Mouse (Mus musculus): ENCODE measurements around the gene Hist1h2ae. TPM values are rescaled to one million over a fixed set of nuclear protein-coding genes. Genes with fewer than 3 reads are reported as not detected.
"Not testable (repeated sequence)": the region's sequence is repeated elsewhere in the genome, so short reads cannot be mapped to it uniquely, and the experiment has no call there.

Gene Hist1h2ae
- total RNA-seq, 2 experiments from 2014 or later, result 6.6 to 7.7 TPM

- peak overlapping the region; percentile 61 for H3K4me3 ChIP-seq
- DNase-seq (ENCODE audit: low spot score in 2 of 2), result no peak
- H3K27ac ChIP-seq, result no peak overlapping the region
- TF ChIP-seq CTCF (conservative IDR thresholded peaks at IDR 0.05), result no peak
Observed at GRCm38 (mm10) chr13:23576906-23577639, 6.1 kb upstream of the Hist1h2ae start.

DNA sequence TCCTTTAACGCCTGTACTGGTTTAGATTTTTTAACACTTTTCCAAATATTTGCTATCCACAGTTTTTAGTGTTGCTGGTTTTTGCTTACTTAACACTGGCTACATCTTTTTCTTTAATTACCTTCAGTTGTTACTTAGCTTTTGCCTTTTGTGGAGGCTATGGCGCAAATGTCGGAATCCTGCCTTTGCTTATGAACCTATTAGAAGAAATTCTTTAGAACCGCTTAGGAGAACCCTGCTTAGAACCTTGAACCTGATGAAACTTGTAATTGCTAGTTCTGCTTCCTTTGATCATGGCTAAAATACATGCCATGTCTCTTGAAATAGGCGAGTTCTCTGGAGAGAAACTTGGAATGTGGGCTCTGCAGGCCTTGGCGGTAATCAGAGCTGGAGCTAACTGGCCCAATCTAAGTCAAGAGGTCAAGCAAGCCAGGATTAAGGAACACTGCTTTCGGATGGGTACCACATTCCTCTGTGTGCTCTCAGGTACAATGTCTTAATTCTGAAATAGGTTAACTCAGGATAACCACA, 5.4 kb upstream of the Hist1h2ae start:
- no peak for DNase-seq (ENCODE audit: low spot score in 2 of 2)

GRCm38 (mm10) chr13:23575864-23576313, 4.9 kb upstream of the Hist1h2ae start:
- DNase-seq (ENCODE audit: low spot score in 2 of 2), result not testable (repeated sequence)
- Histone ChIP-seq H3K27ac (peak overlapping the region; percentile 84), H3K4me3 (peak overlapping the region; percentile 61)

More for the DNA sequence above, 5.4 kb upstream of the Hist1h2ae start:
- peak overlapping the region; percentile 84 for H3K27ac ChIP-seq
- H3K4me3 ChIP-seq, result peak overlapping the region; percentile 61
- TF ChIP-seq CTCF (conservative IDR thresholded peaks at IDR 0.05), result no peak

GRCm38 (mm10) chr13:23575271-23575851, 4.3 kb upstream of the Hist1h2ae start, which contains the start of gene Hist1h3d:
Gene Hist1h3d (plus strand): TSS chr13:23575763.
- H3K27ac ChIP-seq, result peak within 1 kb of the TSS; percentile 84
- peak; percentile 65 to 85 for DNase-seq (ENCODE audit: low spot score in 2 of 2)
- TF ChIP-seq CTCF (conservative IDR thresholded peaks at IDR 0.05), result no peak
- peak within 1 kb of the TSS; percentile 61 for H3K4me3 ChIP-seq

GRCm38 (mm10) chr13:23574546-23575170, 3.6 kb upstream of the Hist1h2ae start:
- Histone ChIP-seq H3K4me3 (peak overlapping the region; percentile 73), H3K27ac (peak overlapping the region; percentile 64)
- not testable (repeated sequence) for DNase-seq (ENCODE audit: low spot score in 2 of 2)

- peak within 1 kb of the TSS; percentile 73 for H3K4me3 ChIP-seq
- 0 out of 2 replicates have a peak, but pooled peaks have one; percentile 6 for TF ChIP-seq CTCF (conservative IDR thresholded peaks at IDR 0.05)
- DNase-seq (ENCODE audit: low spot score in 2 of 2), result peak; percentile 89 to 97
- peak within 1 kb of the TSS; percentile 76 for H3K27ac ChIP-seq
Observed at GRCm38 (mm10) chr13:23573898-23574524, 3.0 kb upstream of the Hist1h2ae start, which contains the start of the genes Hist1h2bf and Hist1h2ad. Gene Hist1h2bf (minus strand): TSS chr13:23574196. Gene Hist1h2ad (plus strand): TSS chr13:23574381.

GRCm38 (mm10) chr13:23573034-23573897, 2.2 kb upstream of the Hist1h2ae start:
- not testable (repeated sequence) for DNase-seq (ENCODE audit: low spot score in 2 of 2)
- Histone ChIP-seq H3K27ac (peak overlapping the region; percentile 95), H3K4me3 (peak overlapping the region; percentile 73)

GRCm38 (mm10) chr13:23572218-23573033, 1.4 kb upstream of the Hist1h2ae start:
- peak overlapping the region; percentile 73 for H3K4me3 ChIP-seq
- no peak for TF ChIP-seq CTCF (conservative IDR thresholded peaks at IDR 0.05)
- H3K27ac ChIP-seq, result peak overlapping the region; percentile 95
- no peak for DNase-seq (ENCODE audit: low spot score in 2 of 2)

- not testable (repeated sequence) for DNase-seq (ENCODE audit: low spot score in 2 of 2)
- peak overlapping the region; percentile 95 for H3K27ac ChIP-seq
- peak overlapping the region; percentile 73 for H3K4me3 ChIP-seq
Observed at GRCm38 (mm10) chr13:23571504-23572217, 641 bp upstream of the Hist1h2ae start.

DNA sequence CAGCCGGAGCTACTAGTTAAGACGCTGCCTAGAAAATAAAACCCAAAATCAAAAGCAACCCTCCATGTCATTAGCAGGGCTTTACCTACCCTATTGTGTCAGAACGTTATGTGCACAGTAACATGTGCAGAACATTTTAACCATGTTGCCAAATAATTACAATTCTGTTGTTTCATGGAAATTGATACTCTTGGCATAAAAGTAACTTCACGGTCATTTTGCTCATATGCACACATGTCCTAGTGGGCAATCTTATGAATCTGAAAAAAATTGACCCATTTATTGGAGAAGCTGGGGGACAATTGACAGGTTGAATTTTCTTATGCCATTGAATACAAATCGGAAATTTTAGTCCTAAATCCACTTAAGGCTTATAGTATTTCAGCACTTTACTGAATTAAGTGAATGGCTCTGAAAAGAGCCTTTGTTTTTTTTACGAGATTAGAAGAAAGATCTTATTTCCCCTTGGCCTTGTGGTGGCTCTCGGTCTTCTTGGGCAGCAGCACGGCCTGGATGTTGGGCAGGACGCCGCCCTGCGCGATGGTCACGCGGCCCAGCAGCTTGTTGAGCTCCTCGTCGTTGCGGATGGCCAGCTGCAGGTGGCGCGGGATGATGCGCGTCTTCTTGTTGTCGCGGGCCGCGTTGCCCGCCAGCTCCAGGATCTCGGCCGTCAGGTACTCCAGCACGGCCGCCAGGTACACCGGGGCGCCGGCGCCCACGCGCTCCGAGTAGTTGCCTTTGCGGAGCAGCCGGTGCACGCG, 579 bp downstream of the Hist1h2ae start:
- not testable (repeated sequence) for DNase-seq (ENCODE audit: low spot score in 2 of 2)

More for the DNA sequence above, 579 bp downstream of the Hist1h2ae start:
- peak overlapping the region; percentile 95 for H3K27ac ChIP-seq
- H3K4me3 ChIP-seq, result peak overlapping the region; percentile 73

All from layer of hippocampus, adult 2 months (tissue).